Mouse (Mus musculus) midbrain, embryonic 15.5 days (tissue): Measurements from ENCODE around the gene C5ar2. TPM values are rescaled to one million over a fixed set of nuclear protein-coding genes. Genes with fewer than 3 reads are reported as not detected.
A peak's percentile ranks its signal among the peaks of the same experiment; 100 is the strongest.
"Not testable (repeated sequence)": the region's sequence is repeated elsewhere in the genome, so short reads cannot be mapped to it uniquely, and the experiment has no call there.

Experiments
- ATAC-seq: fragments of 200-750 bp; cut with Nextera tagmentation; replicated peaks from 2 replicates; pipeline ENCODE4 v1.8.0; 2017; ENCODE audit warnings: moderate TSS enrichment
- H3K27ac ChIP-seq: fragments of 300-500 bp; sonication (generic); 2 replicates; pipeline ENCODE4 v1.5.1; 2015; ENCODE audit warnings: mild to moderate bottlenecking, inconsistent platforms
- H3K27me3 ChIP-seq: fragments of 300-500 bp; sonication (generic); replicated peaks from 2 replicates; pipeline ENCODE4 v1.6.1; 2015; ENCODE audit warnings: inconsistent platforms
- H3K36me3 ChIP-seq: fragments of 300-500 bp; sonication (generic); replicated peaks from 2 replicates; pipeline ENCODE4 v1.6.1; 2015; ENCODE audit warnings: inconsistent platforms
- H3K4me1 ChIP-seq: fragments of 300-500 bp; sonication (generic); 2 replicates; pipeline ENCODE4 v1.6.1; 2015; ENCODE audit warnings: inconsistent platforms
- H3K4me2 ChIP-seq: fragments of 300-500 bp; sonication (generic); 2 replicates; pipeline ENCODE4 v1.6.1; 2015; ENCODE audit warnings: inconsistent platforms, mild to moderate bottlenecking, moderate library complexity
- H3K4me3 ChIP-seq: fragments of 300-500 bp; sonication (generic); 2 replicates; pipeline ENCODE4 v1.5.1; 2015; ENCODE audit warnings: mild to moderate bottlenecking, inconsistent platforms
- H3K9ac ChIP-seq: fragments of 300-500 bp; sonication (generic); 2 replicates; pipeline ENCODE4 v1.6.1; 2015; ENCODE audit warnings: mild to moderate bottlenecking, inconsistent platforms
- H3K9me3 ChIP-seq: fragments of 300-500 bp; sonication (generic); 2 replicates; pipeline ENCODE4 v1.6.1; 2016; ENCODE audit warnings: inconsistent platforms
- WGBS: fragments of 180-500 bp; shearing (Covaris S2); methylation state at CpG from one replicate; pipeline ENCODE4 v1.1.7; 2015; ENCODE audit warnings: mixed read lengths; 5-methylcytosine and 5-hydroxymethylcytosine counted together
- polyA plus RNA-seq: library from polyadenylated mRNA; unstranded; fragments of >200 nt; fragmentation: Nextera tagmentation; extraction: Ambion mirVana; gene quantifications from 2 replicates; pipeline ENCODE4 v1.2.1, GENCODE M21; 2015

Gene C5ar2
- polyA plus RNA-seq, 1 experiment from 2014 or later = not detected

DNA sequence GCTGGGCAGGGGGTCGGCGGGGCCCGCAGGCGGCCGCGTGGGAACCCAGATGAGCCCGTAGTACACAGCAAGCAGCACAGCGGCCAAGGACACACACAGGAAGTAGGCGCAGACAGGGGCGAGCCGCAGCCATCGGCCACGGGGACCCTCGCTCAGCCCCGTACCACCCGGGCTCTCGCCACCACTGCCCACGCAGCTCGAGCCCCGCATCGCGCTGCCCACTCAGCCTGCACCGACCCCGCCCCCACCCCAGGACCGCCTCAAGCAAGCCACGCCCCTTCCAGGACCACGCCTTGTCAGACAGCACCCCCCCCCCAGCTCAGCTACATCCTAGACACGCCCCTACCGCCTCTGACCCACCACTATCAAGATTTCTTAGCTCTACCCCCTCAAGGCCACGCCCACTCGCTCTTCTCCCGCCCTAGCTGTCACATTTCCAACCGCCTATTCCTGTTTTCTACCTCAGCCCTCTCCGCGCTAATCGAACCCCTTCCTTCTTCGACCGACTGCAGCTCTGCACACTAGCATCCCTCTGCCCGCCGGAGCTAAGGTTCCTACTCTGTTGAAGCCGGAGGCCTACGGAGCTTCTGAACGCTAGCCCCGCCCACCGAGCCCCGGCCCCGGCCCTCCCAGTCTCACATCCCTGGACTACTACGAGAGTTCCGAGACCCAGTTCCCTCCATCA lies 29.3 kb upstream of the C5ar2 start, which contains the start of gene Inafm1:
Gene Inafm1, minus strand, starts transcription at position 537 of the 685 bp plus-strand sequence.
- Histone ChIP-seq H3K27me3 (no peaks in the 10 kb centered on the region), H3K27ac (peak within 1 kb of the TSS; percentile 95)

DNA sequence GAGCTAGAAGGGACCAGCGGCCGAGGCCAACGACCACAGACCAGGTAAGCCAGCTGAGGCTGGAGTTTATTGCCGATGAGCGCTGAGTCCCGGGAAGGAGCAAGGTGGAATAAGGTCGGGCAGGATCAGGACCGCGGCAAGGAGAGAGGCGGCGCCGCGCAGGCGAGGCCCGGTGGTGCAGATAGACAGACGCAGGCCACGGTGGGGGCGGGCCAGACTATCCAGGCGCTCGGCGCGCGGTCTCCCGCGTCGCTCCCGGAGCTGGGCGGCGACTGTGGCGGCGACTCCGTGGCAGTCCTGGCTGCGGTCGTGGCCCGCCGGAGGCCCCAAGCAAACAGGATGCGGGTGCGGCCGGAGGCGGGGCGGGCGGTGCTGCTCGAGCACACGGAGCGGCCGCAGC lies 28.7 kb upstream of the C5ar2 start:
- H3K4me2 ChIP-seq = peak overlapping the region; percentile 68
- H3K9me3 ChIP-seq = no peaks in the 10 kb centered on the region
- H3K27me3 ChIP-seq = no peaks in the 10 kb centered on the region
- H3K9ac ChIP-seq = peak overlapping the region; percentile 82
- ATAC-seq = peak; percentile 80
- H3K36me3 ChIP-seq = peaks cover 6% of the 10 kb centered on the region; the same call in 1 of the 2 replicates
- WGBS = under 1% methylated on average over 44 of the region's 46 CpGs
- H3K4me1 ChIP-seq = peaks cover 38% of the 10 kb centered on the region
- H3K4me3 ChIP-seq = peak overlapping the region; percentile 86
- peak overlapping the region; percentile 95 for H3K27ac ChIP-seq

More for the DNA sequence above, 29.3 kb upstream of the C5ar2 start, which contains the start of gene Inafm1:
- H3K4me1 ChIP-seq = peaks cover 38% of the 10 kb centered on the region
- WGBS = 1% methylated on average over 48 of the region's 49 CpGs
- H3K4me3 ChIP-seq = peak within 1 kb of the TSS; percentile 86
- ATAC-seq = peak; percentile 87
- peak within 1 kb of the TSS; percentile 68 for H3K4me2 ChIP-seq
- peaks cover 12% of the 10 kb centered on the region; the same call in 1 of the 2 replicates for H3K36me3 ChIP-seq
- no peaks in the 10 kb centered on the region for H3K9me3 ChIP-seq
- peak within 1 kb of the TSS; percentile 82 for H3K9ac ChIP-seq

DNA sequence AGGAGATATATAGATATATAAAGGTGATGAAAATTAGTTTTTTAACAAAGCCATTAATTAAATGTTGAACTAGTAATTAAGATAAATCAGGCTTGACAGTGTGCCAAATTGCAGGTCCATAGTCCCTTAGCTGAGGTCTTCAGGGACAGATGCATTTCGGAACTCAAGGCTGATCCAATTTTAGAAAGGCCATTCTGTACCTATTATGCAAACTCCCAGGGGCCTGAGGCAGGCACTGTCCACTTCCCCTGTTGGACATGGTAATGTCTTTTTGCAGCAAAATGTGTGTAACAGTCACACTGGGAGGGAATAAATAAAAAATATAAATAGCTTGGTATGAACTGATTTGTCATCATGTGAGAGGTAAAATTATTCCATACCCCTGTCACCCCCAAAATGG lies 27.2 kb upstream of the C5ar2 start:
- 47% methylated on average over 1 of the region's 1 CpGs for WGBS
- no peak for ATAC-seq

DNA sequence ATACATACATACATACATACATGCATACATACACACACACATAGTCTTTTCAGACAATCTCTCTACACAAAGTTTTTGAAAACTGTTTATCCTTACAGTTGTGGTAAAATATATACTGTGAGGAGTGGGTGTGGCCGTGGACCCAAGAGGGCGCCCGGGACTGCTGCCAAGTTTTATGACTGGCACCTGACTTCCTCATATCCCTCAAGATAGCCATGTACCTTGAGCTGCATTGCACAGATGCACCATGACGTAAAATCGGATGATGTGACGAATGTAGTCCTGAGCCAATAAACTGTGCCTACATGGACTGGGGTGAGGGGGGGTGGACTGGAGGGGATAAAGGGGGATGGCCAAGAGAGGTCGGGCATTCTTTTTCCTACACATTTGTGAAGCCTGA lies 22.6 kb upstream of the C5ar2 start:
- not testable (repeated sequence) for H3K4me3 ChIP-seq, H3K9me3 ChIP-seq, H3K36me3 ChIP-seq, H3K9ac ChIP-seq, H3K27ac ChIP-seq, H3K27me3 ChIP-seq, ATAC-seq, H3K4me2 ChIP-seq
- H3K4me1 ChIP-seq = peaks cover 17% of the 10 kb centered on the region
- WGBS = 91% methylated on average over 7 of the region's 7 CpGs

More for the DNA sequence above, 27.2 kb upstream of the C5ar2 start:
- H3K9ac ChIP-seq = no peak overlapping the region
- no peak overlapping the region for H3K4me3 ChIP-seq
- H3K27ac ChIP-seq = no peak overlapping the region
- peak overlapping the region; percentile 68 for H3K4me2 ChIP-seq
- no peaks in the 10 kb centered on the region for H3K27me3 ChIP-seq
- H3K9me3 ChIP-seq = no peaks in the 10 kb centered on the region
- peaks cover 6% of the 10 kb centered on the region; the same call in 1 of the 2 replicates for H3K36me3 ChIP-seq
- peaks cover 38% of the 10 kb centered on the region for H3K4me1 ChIP-seq

DNA sequence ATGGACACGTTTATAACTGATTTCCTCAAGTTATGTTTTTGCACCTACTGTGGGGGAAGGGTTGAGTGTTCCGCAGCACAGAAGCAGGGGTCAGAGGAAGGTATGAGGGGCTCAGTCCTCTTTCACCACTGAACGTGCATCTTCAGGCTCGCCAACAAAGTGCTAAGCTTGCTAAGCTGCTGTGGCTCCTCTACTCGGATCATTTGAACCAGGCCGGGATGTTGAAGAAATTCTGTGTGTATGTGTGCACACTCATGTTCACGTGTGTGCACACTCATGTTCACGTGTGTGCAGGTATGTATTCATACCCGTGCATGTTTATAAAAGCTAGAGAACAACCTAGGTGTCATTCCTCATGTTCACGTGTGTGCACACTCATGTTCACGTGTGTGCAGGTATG lies 21.9 kb upstream of the C5ar2 start:
- Histone ChIP-seq H3K4me2 (no peak overlapping the region), H3K9ac (no peak overlapping the region), H3K36me3 (no peaks in the 10 kb centered on the region), H3K4me3 (no peak overlapping the region), H3K27ac (no peak overlapping the region), H3K9me3 (no peaks in the 10 kb centered on the region), H3K27me3 (no peaks in the 10 kb centered on the region), H3K4me1 (peaks cover 11% of the 10 kb centered on the region)
- no peak for ATAC-seq
- WGBS = 87% methylated on average over 11 of the region's 11 CpGs

DNA sequence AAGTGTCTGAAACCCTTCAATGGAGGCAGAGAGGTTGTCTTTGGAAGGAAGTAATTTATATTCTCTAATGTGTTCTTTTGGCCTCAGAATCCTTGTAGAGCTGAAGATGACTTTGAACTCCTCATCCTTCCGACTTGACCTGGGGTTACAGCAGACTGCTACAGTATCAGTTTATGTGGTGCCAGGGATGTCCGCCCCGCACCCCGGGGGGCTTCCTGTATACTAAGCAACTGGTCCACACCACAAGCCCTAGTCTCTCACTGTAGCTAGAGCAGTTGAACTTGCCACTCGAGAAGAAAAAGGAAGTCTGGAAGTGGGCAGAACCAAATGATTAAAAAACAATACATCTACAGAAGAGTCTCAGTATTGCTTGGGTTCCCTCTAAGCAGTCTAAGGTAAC lies 19.9 kb upstream of the C5ar2 start:
- Histone ChIP-seq H3K9ac (no peak overlapping the region), H3K4me2 (no peak overlapping the region), H3K9me3 (no peaks in the 10 kb centered on the region), H3K36me3 (no peaks in the 10 kb centered on the region), H3K4me1 (no peaks in the 10 kb centered on the region), H3K4me3 (no peak overlapping the region), H3K27ac (no peak overlapping the region), H3K27me3 (no peaks in the 10 kb centered on the region)
- 85% methylated on average over 5 of the region's 5 CpGs for WGBS
- ATAC-seq = no peak

DNA sequence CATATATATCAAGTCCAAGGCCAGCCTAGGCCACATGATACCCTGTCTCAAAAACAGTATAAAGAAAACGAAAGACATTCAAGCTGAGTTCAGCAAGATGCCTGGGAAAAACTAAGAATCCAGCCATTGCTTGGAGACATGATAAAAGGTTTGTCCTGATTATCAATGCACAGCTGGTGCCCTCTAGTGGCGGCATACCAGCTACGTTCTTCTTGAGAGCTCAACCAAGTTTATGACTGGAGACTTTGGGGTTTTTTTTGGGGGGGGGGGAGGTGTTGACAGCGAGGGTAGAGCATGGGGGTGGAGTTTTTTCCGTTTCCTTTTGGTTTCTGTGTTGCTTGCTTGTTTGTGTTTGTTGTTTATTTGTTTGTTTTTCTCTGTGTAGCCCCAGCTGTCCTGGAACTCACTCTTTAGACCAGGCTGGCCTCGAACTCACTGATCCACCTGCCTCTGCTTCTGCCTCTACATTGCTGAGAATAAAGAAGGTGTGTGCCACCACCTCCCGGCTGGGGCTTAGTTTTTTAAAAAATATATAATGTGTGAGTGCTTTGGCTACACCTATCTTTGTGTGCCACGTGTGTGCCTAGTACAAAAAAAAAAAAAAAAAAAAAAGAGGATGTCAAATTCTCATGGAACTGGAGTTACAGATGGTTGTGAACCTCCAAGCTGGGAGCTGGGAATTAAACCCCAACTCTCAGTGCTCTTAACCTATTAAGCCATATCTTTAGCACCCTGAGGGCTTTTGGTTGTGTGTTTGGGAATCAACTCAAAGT lies 19.2 kb upstream of the C5ar2 start:
- Histone ChIP-seq H3K4me3 (no peak overlapping the region), H3K36me3 (no peaks in the 10 kb centered on the region), H3K4me2 (no peak overlapping the region), H3K27me3 (no peaks in the 10 kb centered on the region), H3K9ac (no peak overlapping the region), H3K4me1 (no peaks in the 10 kb centered on the region), H3K27ac (no peak overlapping the region), H3K9me3 (no peaks in the 10 kb centered on the region)
- no peak for ATAC-seq
- WGBS = 33% methylated on average over 8 of the region's 8 CpGs

DNA sequence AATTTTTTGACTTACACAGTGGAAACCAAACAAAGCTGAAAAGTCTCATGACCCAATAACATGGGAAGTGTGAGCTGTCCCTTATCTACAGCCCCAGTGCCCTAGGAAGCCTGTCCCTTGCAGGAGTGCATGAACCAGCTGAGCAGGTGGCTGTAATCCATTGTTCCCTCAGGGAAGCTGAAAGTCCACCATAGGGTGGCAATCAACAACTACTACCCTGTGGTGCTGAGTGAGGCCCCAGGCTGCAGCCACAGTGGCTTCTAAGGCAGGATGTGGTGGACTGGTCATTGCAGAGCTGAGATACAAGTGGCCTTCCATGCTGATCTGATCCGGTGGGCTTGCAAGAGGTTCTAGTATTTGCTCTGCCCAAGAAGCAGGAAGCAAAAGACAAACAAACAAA lies 17.1 kb upstream of the C5ar2 start:
- Histone ChIP-seq H3K27me3 (no peaks in the 10 kb centered on the region), H3K9me3 (no peaks in the 10 kb centered on the region), H3K4me3 (no peak overlapping the region), H3K36me3 (no peaks in the 10 kb centered on the region), H3K4me2 (no peak overlapping the region), H3K27ac (no peak overlapping the region), H3K9ac (no peak overlapping the region), H3K4me1 (no peaks in the 10 kb centered on the region)
- 93% methylated on average over 1 of the region's 1 CpGs for WGBS
- no peak for ATAC-seq

DNA sequence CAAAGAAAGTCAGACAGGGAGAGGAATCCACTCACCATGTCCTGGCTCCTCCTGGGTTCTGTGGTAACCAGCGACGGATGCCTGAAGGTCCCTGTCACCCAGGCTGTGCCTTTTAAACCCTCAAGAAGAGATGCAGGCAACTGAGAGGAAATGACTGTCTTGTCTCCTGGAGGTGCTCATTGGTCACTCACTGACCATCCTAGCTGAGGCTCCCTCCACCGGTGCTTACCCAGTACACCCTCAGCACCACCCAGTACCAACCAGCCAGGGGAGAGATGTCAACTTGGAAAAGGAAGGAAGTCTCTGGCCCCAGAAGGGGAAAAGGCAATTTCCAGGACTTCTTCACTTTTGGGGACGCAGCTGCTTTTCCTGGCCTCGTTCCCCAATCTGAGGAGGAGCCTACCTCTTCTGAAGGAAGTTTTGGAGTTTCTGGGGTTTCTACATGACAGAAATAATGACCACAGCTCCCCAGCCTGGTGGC lies 15.2 kb upstream of the C5ar2 start, which contains the start of gene C5ar1:
Gene C5ar1, minus strand, starts transcription at position 431 of the 481 bp plus-strand sequence.
- Histone ChIP-seq H3K27me3 (no peaks in the 10 kb centered on the region), H3K9ac (no peak within 1 kb of the TSS), H3K4me1 (no peaks in the 10 kb centered on the region), H3K9me3 (no peaks in the 10 kb centered on the region), H3K36me3 (no peaks in the 10 kb centered on the region), H3K27ac (no peak within 1 kb of the TSS), H3K4me2 (no peak within 1 kb of the TSS), H3K4me3 (no peak within 1 kb of the TSS)
- ATAC-seq = no peak
- WGBS = 88% methylated on average over 5 of the region's 5 CpGs

DNA sequence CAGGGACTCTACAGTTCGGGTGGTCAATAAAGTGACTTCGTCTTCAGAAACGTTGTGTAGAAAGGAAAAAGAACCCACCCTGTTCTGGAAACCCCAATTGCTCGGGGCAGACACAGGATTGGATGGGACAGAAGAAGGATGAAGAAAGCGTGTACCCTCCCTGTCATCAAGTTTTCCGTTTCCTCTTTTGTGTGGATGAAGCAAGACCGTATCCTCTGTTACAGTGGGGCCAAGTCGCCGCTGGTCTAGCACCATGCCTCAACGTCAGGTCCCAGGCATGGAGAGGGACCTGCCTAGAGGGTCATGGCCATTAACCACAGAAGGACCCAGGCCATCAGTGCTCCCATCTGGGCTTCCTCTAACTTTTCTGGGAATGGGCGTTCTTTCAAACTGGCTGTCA lies 13.9 kb upstream of the C5ar2 start:
- no peak overlapping the region for H3K9ac ChIP-seq
- no peak overlapping the region for H3K4me2 ChIP-seq
- no peaks in the 10 kb centered on the region for H3K4me1 ChIP-seq
- no peaks in the 10 kb centered on the region for H3K36me3 ChIP-seq
- WGBS = 91% methylated on average over 11 of the region's 11 CpGs
- no peak for ATAC-seq
- no peak overlapping the region for H3K4me3 ChIP-seq
- no peak overlapping the region for H3K27ac ChIP-seq
- no peaks in the 10 kb centered on the region for H3K27me3 ChIP-seq
- H3K9me3 ChIP-seq = no peaks in the 10 kb centered on the region

DNA sequence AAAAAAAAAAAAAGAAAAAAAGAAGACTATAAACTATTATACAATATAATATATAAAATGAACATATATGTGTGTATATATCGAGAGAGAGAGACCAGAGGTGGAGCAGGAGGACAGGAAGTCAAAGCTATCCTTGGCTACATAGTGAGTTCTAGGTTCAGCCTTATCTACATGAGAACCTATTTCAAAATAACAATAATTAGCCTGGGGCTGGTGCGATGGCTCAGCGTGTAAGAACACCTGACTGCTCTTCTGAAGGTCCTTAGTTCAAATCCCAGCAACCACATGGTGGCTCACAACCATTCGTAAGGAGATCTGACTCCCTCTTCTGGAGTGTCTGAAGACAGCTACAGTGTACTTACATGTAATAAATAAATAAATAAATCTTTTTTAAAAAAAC lies 12.0 kb upstream of the C5ar2 start:
- H3K27me3 ChIP-seq, H3K9ac ChIP-seq, H3K36me3 ChIP-seq, H3K4me2 ChIP-seq, ATAC-seq, H3K27ac ChIP-seq, H3K4me1 ChIP-seq, H3K9me3 ChIP-seq, H3K4me3 ChIP-seq: not testable (repeated sequence)
- WGBS = 88% methylated on average over 4 of the region's 4 CpGs

DNA sequence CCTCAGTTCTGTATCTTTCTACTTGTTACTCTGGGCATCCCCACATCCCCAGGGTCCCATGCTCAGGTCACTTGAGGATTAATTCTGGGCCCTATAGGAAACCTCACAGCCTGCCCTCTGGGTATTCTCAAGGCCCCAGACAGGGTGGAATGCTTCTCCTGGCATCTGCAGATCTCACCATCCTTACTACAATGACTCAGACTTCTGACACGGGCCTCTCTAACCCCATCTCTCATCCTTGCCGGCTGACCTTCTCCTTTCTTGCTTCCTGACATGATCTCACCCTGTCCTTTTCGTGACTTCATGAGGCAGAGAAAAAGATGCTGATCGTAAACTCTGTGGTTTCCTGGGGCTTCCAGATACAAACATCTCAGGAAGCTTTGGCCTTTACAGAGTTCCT lies 10.2 kb upstream of the C5ar2 start:
- H3K9ac ChIP-seq = no peak overlapping the region
- H3K27me3 ChIP-seq = no peaks in the 10 kb centered on the region
- 69% methylated on average over 4 of the region's 4 CpGs for WGBS
- H3K9me3 ChIP-seq = no peaks in the 10 kb centered on the region
- ATAC-seq = no peak
- no peak overlapping the region for H3K27ac ChIP-seq
- H3K36me3 ChIP-seq = no peaks in the 10 kb centered on the region
- no peak overlapping the region for H3K4me2 ChIP-seq
- no peak overlapping the region for H3K4me3 ChIP-seq
- no peaks in the 10 kb centered on the region for H3K4me1 ChIP-seq
